Mouse (Mus musculus): ENCODE data around the gene Rnls. TPM values are rescaled to one million over a fixed set of nuclear protein-coding genes. Genes with fewer than 3 reads are reported as not detected.

The Rnls gene
- polyA plus RNA-seq, 1 experiment from 2014 or later, result 6.0 TPM

- H3K36me3 ChIP-seq (ENCODE audit: control insufficient read depth, insufficient read depth, low read length), result no peaks in the 10 kb centered on the region
- H3K27ac ChIP-seq (ENCODE audit: low read depth, low read length), result no peak overlapping the region
- H3K4me1 ChIP-seq (replicated peaks; ENCODE audit: control insufficient read depth, insufficient read depth, low read length), result peaks cover 4% of the 10 kb centered on the region; the same call in 1 of the 2 replicates
- no peak overlapping the region for H3K9ac ChIP-seq (ENCODE audit: low read length)
- no peak overlapping the region for H3K4me3 ChIP-seq (ENCODE audit: low read depth, low read length)
- ATAC-seq (replicated peaks; ENCODE audit: low FRiP score), result no peak
- no peak for DNase-seq (ENCODE audit: low spot score)
- H3K4me2 ChIP-seq (ENCODE audit: low read depth, low read length, severe bottlenecking), result no peak overlapping the region
- no peaks in the 10 kb centered on the region for H3K9me3 ChIP-seq (ENCODE audit: control insufficient read depth, low read length)
- WGBS, result 58% methylated on average over 6 of the region's 6 CpGs
- H3K27me3 ChIP-seq (ENCODE audit: control insufficient read depth, insufficient read depth, low read length), result no peaks in the 10 kb centered on the region
These were observed 168.8 kb downstream of the Rnls start for GRCm38 (mm10) chr19:33223276-33223675.

GRCm38 (mm10) chr19:33222595-33223223, 169.4 kb downstream of the Rnls start:
- Histone ChIP-seq H3K27me3 (ENCODE audit: control insufficient read depth, insufficient read depth, low read length) (no peaks in the 10 kb centered on the region), H3K36me3 (ENCODE audit: control insufficient read depth, insufficient read depth, low read length) (no peaks in the 10 kb centered on the region), H3K4me3 (ENCODE audit: low read depth, low read length) (no peak overlapping the region), H3K9me3 (ENCODE audit: control insufficient read depth, low read length) (no peaks in the 10 kb centered on the region), H3K9ac (ENCODE audit: low read length) (no peak overlapping the region), H3K4me2 (ENCODE audit: low read depth, low read length, severe bottlenecking) (no peak overlapping the region), H3K4me1 (replicated peaks; ENCODE audit: control insufficient read depth, insufficient read depth, low read length) (peaks cover 4% of the 10 kb centered on the region; the same call in 1 of the 2 replicates), H3K27ac (ENCODE audit: low read depth, low read length) (no peak overlapping the region)
- ATAC-seq (replicated peaks; ENCODE audit: low FRiP score), result no peak
- DNase-seq (ENCODE audit: low spot score), result no peak
- WGBS, result 28% methylated on average over 12 of the region's 12 CpGs

GRCm38 (mm10) chr19:33217791-33218300, 174.2 kb downstream of the Rnls start:
- Histone ChIP-seq H3K9me3 (ENCODE audit: control insufficient read depth, low read length) (no peaks in the 10 kb centered on the region), H3K9ac (ENCODE audit: low read length) (no peak overlapping the region), H3K27me3 (ENCODE audit: control insufficient read depth, insufficient read depth, low read length) (no peaks in the 10 kb centered on the region), H3K4me3 (ENCODE audit: low read depth, low read length) (no peak overlapping the region), H3K4me1 (replicated peaks; ENCODE audit: control insufficient read depth, insufficient read depth, low read length) (peaks cover 4% of the 10 kb centered on the region; the same call in 1 of the 2 replicates), H3K36me3 (ENCODE audit: control insufficient read depth, insufficient read depth, low read length) (no peaks in the 10 kb centered on the region), H3K27ac (ENCODE audit: low read depth, low read length) (no peak overlapping the region), H3K4me2 (ENCODE audit: low read depth, low read length, severe bottlenecking) (no peak overlapping the region)
- no peak for DNase-seq (ENCODE audit: low spot score)
- no peak for ATAC-seq (replicated peaks; ENCODE audit: low FRiP score)
- 95% methylated on average over 6 of the region's 6 CpGs for WGBS

GRCm38 (mm10) chr19:33209709-33210108, 182.4 kb downstream of the Rnls start:
- H3K36me3 ChIP-seq (ENCODE audit: control insufficient read depth, insufficient read depth, low read length), result no peaks in the 10 kb centered on the region
- H3K4me1 ChIP-seq (replicated peaks; ENCODE audit: control insufficient read depth, insufficient read depth, low read length), result no peaks in the 10 kb centered on the region
- no peaks in the 10 kb centered on the region for H3K9me3 ChIP-seq (ENCODE audit: control insufficient read depth, low read length)
- ATAC-seq (replicated peaks; ENCODE audit: low FRiP score), result no peak
- no peak overlapping the region for H3K27ac ChIP-seq (ENCODE audit: low read depth, low read length)
- H3K9ac ChIP-seq (ENCODE audit: low read length), result no peak overlapping the region
- H3K4me2 ChIP-seq (ENCODE audit: low read depth, low read length, severe bottlenecking), result no peak overlapping the region
- WGBS, result 93% methylated on average over 2 of the region's 2 CpGs
- no peak overlapping the region for H3K4me3 ChIP-seq (ENCODE audit: low read depth, low read length)
- DNase-seq (ENCODE audit: low spot score), result no peak
- H3K27me3 ChIP-seq (ENCODE audit: control insufficient read depth, insufficient read depth, low read length), result no peaks in the 10 kb centered on the region

GRCm38 (mm10) chr19:33207991-33208390, 184.1 kb downstream of the Rnls start:
- Histone ChIP-seq H3K36me3 (ENCODE audit: control insufficient read depth, insufficient read depth, low read length) (no peaks in the 10 kb centered on the region), H3K27ac (ENCODE audit: low read depth, low read length) (no peak overlapping the region), H3K4me1 (replicated peaks; ENCODE audit: control insufficient read depth, insufficient read depth, low read length) (no peaks in the 10 kb centered on the region), H3K9me3 (ENCODE audit: control insufficient read depth, low read length) (no peaks in the 10 kb centered on the region), H3K27me3 (ENCODE audit: control insufficient read depth, insufficient read depth, low read length) (no peaks in the 10 kb centered on the region), H3K9ac (ENCODE audit: low read length) (no peak overlapping the region), H3K4me3 (ENCODE audit: low read depth, low read length) (no peak overlapping the region), H3K4me2 (ENCODE audit: low read depth, low read length, severe bottlenecking) (no peak overlapping the region)
- no peak for DNase-seq (ENCODE audit: low spot score)
- ATAC-seq (replicated peaks; ENCODE audit: low FRiP score), result no peak
- 79% methylated on average over 1 of the region's 1 CpGs for WGBS

GRCm38 (mm10) chr19:33205389-33205788, 186.7 kb downstream of the Rnls start:
- H3K4me3 ChIP-seq (ENCODE audit: low read depth, low read length), result no peak overlapping the region
- no peaks in the 10 kb centered on the region for H3K36me3 ChIP-seq (ENCODE audit: control insufficient read depth, insufficient read depth, low read length)
- H3K27ac ChIP-seq (ENCODE audit: low read depth, low read length), result no peak overlapping the region
- DNase-seq (ENCODE audit: low spot score), result no peak
- H3K27me3 ChIP-seq (ENCODE audit: control insufficient read depth, insufficient read depth, low read length), result no peaks in the 10 kb centered on the region
- no peak for ATAC-seq (replicated peaks; ENCODE audit: low FRiP score)
- 88% methylated on average over 2 of the region's 2 CpGs for WGBS
- no peaks in the 10 kb centered on the region for H3K9me3 ChIP-seq (ENCODE audit: control insufficient read depth, low read length)
- H3K4me2 ChIP-seq (ENCODE audit: low read depth, low read length, severe bottlenecking), result no peak overlapping the region
- H3K4me1 ChIP-seq (replicated peaks; ENCODE audit: control insufficient read depth, insufficient read depth, low read length), result no peaks in the 10 kb centered on the region
- no peak overlapping the region for H3K9ac ChIP-seq (ENCODE audit: low read length)

GRCm38 (mm10) chr19:33202422-33202821, 189.7 kb downstream of the Rnls start:
- Histone ChIP-seq H3K9ac (ENCODE audit: low read length) (no peak overlapping the region), H3K27ac (ENCODE audit: low read depth, low read length) (no peak overlapping the region), H3K27me3 (ENCODE audit: control insufficient read depth, insufficient read depth, low read length) (no peaks in the 10 kb centered on the region), H3K4me2 (ENCODE audit: low read depth, low read length, severe bottlenecking) (no peak overlapping the region), H3K4me3 (ENCODE audit: low read depth, low read length) (no peak overlapping the region), H3K36me3 (ENCODE audit: control insufficient read depth, insufficient read depth, low read length) (no peaks in the 10 kb centered on the region), H3K4me1 (replicated peaks; ENCODE audit: control insufficient read depth, insufficient read depth, low read length) (no peaks in the 10 kb centered on the region), H3K9me3 (ENCODE audit: control insufficient read depth, low read length) (no peaks in the 10 kb centered on the region)
- no peak for DNase-seq (ENCODE audit: low spot score)
- 85% methylated on average over 6 of the region's 6 CpGs for WGBS
- no peak for ATAC-seq (replicated peaks; ENCODE audit: low FRiP score)

- H3K9ac ChIP-seq (ENCODE audit: low read length), result no peak overlapping the region
- no peak for ATAC-seq (replicated peaks; ENCODE audit: low FRiP score)
- H3K36me3 ChIP-seq (ENCODE audit: control insufficient read depth, insufficient read depth, low read length), result no peaks in the 10 kb centered on the region
- 83% methylated on average over 4 of the region's 4 CpGs for WGBS
- H3K4me3 ChIP-seq (ENCODE audit: low read depth, low read length), result no peak overlapping the region
- no peaks in the 10 kb centered on the region for H3K9me3 ChIP-seq (ENCODE audit: control insufficient read depth, low read length)
- no peak overlapping the region for H3K4me2 ChIP-seq (ENCODE audit: low read depth, low read length, severe bottlenecking)
- H3K27me3 ChIP-seq (ENCODE audit: control insufficient read depth, insufficient read depth, low read length), result no peaks in the 10 kb centered on the region
- no peak overlapping the region for H3K27ac ChIP-seq (ENCODE audit: low read depth, low read length)
- DNase-seq (ENCODE audit: low spot score), result no peak
- no peaks in the 10 kb centered on the region for H3K4me1 ChIP-seq (replicated peaks; ENCODE audit: control insufficient read depth, insufficient read depth, low read length)
These were observed 190.9 kb downstream of the Rnls start for GRCm38 (mm10) chr19:33201181-33201580.

GRCm38 (mm10) chr19:33192064-33192463, 200.0 kb downstream of the Rnls start:
- WGBS, result 64% methylated on average over 2 of the region's 2 CpGs
- Histone ChIP-seq H3K9ac (ENCODE audit: low read length) (no peak overlapping the region), H3K4me3 (ENCODE audit: low read depth, low read length) (no peak overlapping the region), H3K27ac (ENCODE audit: low read depth, low read length) (no peak overlapping the region), H3K9me3 (ENCODE audit: control insufficient read depth, low read length) (no peaks in the 10 kb centered on the region), H3K27me3 (ENCODE audit: control insufficient read depth, insufficient read depth, low read length) (no peaks in the 10 kb centered on the region), H3K4me2 (ENCODE audit: low read depth, low read length, severe bottlenecking) (no peak overlapping the region), H3K36me3 (ENCODE audit: control insufficient read depth, insufficient read depth, low read length) (no peaks in the 10 kb centered on the region), H3K4me1 (replicated peaks; ENCODE audit: control insufficient read depth, insufficient read depth, low read length) (no peaks in the 10 kb centered on the region)
- ATAC-seq (replicated peaks; ENCODE audit: low FRiP score), result no peak
- DNase-seq (ENCODE audit: low spot score), result no peak

All from forebrain, embryonic 11.5 days (tissue).